Mouse (Mus musculus) thymus, adult 18-20 months (tissue): Measurements from ENCODE around the gene Sfmbt2.

Experiments used
- DNase-seq, 2 experiments: peaks; one replicate each; pipeline ENCODE4 v3.0.0; 2022; ENCODE audit warnings: mixed read lengths in 2 of 2

Gene Sfmbt2

GRCm38 (mm10) chr2:10372776-10373507 is 2.6 kb downstream of the Sfmbt2 start:
- peak; percentile 28 to 39 for DNase-seq

DNA sequence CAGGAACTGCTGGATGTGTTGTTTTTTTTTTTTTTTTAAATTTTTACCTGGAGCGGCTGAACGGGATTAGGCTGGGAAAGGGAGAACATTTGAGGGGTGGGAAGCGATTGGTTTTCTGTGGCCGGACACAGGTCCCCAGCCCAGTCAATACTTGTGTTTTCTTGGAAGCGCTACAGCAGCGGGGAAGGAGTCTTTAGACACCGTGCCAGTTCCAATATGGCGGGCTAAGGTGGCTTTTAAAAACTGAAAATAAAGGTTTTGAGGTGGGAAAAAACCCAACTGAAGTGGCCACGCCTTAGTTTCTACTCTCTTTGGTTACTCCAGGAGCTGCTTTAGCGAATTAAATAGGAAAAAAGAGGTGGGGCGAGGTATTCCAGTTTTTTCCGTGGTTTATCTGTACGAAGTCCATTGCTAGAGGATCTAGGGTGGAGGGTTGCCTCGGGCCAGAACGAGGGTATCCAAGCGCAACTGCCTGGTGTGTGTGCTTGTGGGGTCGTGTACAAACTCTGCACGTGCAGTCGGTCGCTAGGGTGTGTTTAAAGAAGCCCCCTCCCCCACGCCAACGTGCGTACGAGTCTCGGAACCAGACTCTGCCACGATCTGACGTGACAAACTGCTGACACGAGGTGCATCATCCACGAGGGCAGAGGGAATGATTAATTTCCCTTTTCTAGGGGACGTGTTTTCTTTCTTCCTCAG is 3.3 kb downstream of the Sfmbt2 start:
- DNase-seq, result no peak

GRCm38 (mm10) chr2:10374207-10375023 is 4.1 kb downstream of the Sfmbt2 start:
- DNase-seq, result peak; percentile 7 to 9

GRCm38 (mm10) chr2:10375024-10375372 is 4.7 kb downstream of the Sfmbt2 start:
- no peak for DNase-seq

DNA sequence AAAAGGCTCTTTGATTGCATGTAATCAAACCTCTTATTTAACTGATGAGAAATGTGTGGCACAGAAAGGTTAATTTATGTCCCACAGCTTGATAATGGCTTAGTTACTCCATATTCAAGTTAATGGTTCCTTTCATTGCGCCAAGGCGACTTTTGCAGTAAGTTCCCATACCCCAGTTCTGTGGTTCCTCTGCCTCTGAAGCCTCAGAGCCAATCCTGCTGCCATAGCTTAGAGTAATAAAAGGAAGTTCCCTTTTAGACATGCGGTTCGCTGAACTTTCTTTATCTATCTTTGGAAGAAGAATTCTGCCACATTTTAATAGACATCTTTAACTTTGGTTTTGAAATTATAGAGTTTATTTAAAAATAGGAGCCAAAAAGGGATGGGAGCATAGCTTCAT is 19.7 kb downstream of the Sfmbt2 start:
- DNase-seq, result no peak

- DNase-seq, result no peak
Measured at GRCm38 (mm10) chr2:10390791-10391190, 20.5 kb downstream of the Sfmbt2 start.

DNA sequence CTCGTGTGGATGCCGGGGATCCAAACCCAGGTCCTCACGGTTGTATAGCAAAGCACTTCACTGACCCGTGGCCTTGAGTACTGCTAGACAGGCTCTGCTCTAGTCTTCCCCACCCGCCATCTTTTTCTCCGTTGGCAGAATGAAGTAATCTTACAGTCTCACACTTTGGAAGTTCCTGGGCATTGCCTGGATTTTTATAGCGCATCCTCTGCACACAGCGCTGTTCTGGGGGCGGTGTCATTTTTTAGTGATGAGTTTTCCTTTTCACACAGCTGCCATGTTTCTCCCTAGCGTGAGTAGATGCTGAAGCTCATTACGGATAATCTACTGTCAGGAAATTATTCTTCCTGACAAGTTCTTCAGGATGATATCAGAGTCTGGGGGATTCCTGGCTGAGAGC is 24.8 kb downstream of the Sfmbt2 start:
- no peak for DNase-seq

DNA sequence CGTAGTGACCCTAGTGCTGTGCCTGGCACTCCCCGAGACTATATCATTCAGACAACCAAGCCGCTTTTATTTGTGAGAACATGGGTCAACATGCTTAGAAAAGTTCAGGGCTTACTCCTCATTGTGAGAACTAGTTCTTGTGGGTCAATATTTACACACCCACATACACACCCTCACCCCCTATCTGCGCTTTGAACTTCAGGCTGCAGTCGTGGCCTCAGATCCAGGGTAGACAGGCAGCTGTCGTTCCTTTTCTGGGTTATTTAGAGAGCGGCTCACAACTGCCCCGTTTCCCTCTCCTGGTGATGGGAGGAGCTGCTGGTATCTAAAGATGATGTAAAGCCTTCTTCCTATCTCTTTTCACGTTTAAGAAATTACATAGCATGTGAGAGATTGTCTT is 27.5 kb downstream of the Sfmbt2 start:
- DNase-seq, result no peak

GRCm38 (mm10) chr2:10406151-10406550 is 35.8 kb downstream of the Sfmbt2 start:
- DNase-seq, result no peak

- no peak for DNase-seq
Measured at GRCm38 (mm10) chr2:10409422-10409821, 39.1 kb downstream of the Sfmbt2 start.

- DNase-seq, result no peak
Measured at GRCm38 (mm10) chr2:10410069-10410468, 39.8 kb downstream of the Sfmbt2 start.

DNA sequence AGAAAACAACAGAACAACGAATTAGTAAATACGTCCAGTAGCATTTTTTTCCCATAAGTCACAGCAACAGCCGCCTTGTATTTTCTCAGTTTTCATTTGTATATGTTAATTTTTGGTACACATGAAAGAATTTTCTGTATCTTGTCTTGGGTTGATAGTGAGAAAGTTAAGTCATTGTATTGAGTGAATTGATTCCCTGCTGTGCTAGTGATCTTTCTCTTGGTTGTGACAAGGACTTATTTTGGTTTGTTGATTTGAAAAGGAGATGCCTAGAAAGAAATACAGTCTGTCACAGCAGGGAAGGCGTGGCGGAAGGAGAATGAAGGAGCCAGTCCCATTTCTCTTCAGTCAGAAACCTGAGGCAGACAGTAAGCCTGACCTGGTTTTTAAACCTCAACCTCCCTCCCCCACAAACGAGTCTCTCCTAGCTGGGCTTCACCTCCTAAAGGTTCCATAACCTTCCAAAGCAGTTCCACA is 50.7 kb downstream of the Sfmbt2 start:
- DNase-seq, result no peak

GRCm38 (mm10) chr2:10437290-10437689 is 67.0 kb downstream of the Sfmbt2 start:
- DNase-seq, result no peak

DNA sequence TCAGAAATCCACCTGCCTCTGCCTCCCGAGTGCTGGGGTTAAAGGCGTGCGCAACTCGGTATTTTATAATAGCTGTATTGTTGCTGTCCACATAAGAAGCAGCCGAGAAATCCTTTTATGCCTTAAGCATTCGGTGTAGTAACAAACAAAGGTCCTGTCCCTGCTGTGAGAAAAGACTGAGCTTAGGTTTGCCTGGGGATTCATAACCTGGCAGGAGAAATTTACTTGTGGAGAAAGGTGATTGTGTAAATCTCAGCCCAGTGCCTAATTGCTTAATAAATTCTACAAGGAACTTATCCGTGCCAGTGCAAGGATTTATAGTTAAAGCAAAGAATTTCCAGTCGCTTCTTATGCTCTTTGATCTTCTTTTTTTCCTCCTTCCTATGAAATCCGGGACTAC is 71.5 kb downstream of the Sfmbt2 start:
- no peak for DNase-seq

DNA sequence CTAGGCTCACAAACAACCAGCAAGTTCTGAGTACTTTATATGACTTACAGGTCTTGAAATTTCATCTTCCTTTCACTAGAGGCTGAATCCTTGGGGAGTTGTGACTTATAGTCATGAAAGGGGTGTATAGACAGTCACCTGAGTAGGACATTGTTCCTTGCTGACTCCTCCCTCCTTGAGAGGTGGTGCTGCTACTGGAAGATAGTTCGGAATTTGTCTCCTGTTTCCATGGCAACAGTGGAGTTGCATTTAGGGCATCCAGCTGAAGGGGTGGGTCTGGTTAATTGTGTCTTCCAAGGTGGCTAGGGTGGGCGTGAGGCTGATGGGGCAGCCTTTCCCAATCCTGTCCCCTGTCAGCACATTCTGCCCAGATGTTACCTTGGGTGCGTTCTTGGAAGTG is 83.3 kb downstream of the Sfmbt2 start:
- no peak for DNase-seq

GRCm38 (mm10) chr2:10458309-10458708 is 88.0 kb downstream of the Sfmbt2 start:
- no peak for DNase-seq

- DNase-seq, result no peak
Measured at GRCm38 (mm10) chr2:10516516-10516915, 146.2 kb downstream of the Sfmbt2 start.

- no peak for DNase-seq
Measured at GRCm38 (mm10) chr2:10521719-10522415, 151.6 kb downstream of the Sfmbt2 start.

GRCm38 (mm10) chr2:10525622-10526021 is 155.3 kb downstream of the Sfmbt2 start:
- DNase-seq, result no peak

- no peak for DNase-seq
Measured at GRCm38 (mm10) chr2:10541762-10542161, 171.5 kb downstream of the Sfmbt2 start.

- DNase-seq, result no peak
Measured at GRCm38 (mm10) chr2:10542388-10542787, 172.1 kb downstream of the Sfmbt2 start.

- no peak for DNase-seq
Measured at GRCm38 (mm10) chr2:10558816-10559215, 188.5 kb downstream of the Sfmbt2 start.

DNA sequence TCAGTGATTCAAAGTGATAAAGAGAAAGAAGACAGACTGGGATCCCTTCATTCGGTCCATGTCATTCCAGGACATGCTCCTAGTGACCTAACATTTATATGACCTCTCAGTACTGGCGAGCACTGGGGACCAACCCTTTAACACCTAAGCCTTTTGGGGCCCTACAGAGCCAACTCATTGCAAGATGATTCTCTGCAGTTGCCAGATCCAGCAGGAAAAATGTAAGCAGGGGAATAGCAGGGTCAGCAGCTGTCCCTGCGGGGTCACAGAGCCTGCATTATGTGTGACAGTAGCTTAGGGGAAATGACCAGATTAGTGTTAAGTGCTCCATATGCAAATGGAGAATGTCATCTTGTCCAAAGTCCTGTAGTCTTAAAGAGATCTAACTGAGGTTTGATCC is 195.2 kb downstream of the Sfmbt2 start:
- DNase-seq, result no peak
